Mouse (Mus musculus) ES-Bruce4 (cell line): ENCODE results near the gene Lmod1.

ENCODE experiments used
- CTCF ChIP-seq: IDR thresholded peaks from one replicate; pipeline ENCODE4 v1.8.1; 2011; ENCODE audit warnings: low read depth, low read length
- EP300 ChIP-seq: IDR thresholded peaks from 2 replicates; pipeline ENCODE4 v1.6.1; 2011; ENCODE audit warnings: low read depth, low read length; ENCODE audit not compliant: insufficient read depth
- POLR2A ChIP-seq: IDR thresholded peaks from one replicate; pipeline ENCODE4 v1.8.1; 2011; ENCODE audit warnings: low read length; ENCODE audit not compliant: insufficient read depth

- TF ChIP-seq EP300 (no peak), POLR2A (no peak), CTCF (no peak)
These were observed 23.0 kb downstream of the Lmod1 start for GRCm38 (mm10) chr1:135347498-135348169.
